Mouse (Mus musculus): ENCODE measurements around the gene Dmrta2.
A peak's percentile ranks its signal among the peaks of the same experiment; 100 is the strongest.

- TF ChIP-seq TAL1 (conservative IDR thresholded peaks at IDR 0.05; ENCODE audit: low read depth, low read length) (no peak), CTCF (IDR thresholded peaks at IDR 0.05; ENCODE audit: low read depth, low read length) (peak; percentile 76)
These were observed 42.4 kb downstream of the Dmrta2 start for GRCm38 (mm10) chr4:110020255-110020654.
